Comparison of ENCODE assay signal across 9 mouse cellular contexts in genomic region chr16:25376720-25377373, GRCm38 (mm10).
DNase-seq lines count a peak whose midpoint lies in the region; ATAC-seq and TF ChIP-seq lines count a peak whose summit lies in the region.
"Had no signal": no experiment of that assay in that cellular context is flagged by ENCODE, and none has a peak within 500 bp of the region (broad histone marks: within the 10 kb centered on the region; RNA-seq: fewer than 3 reads in every experiment).

No protein-coding gene starts in this region.

- H3K9ac ChIP-seq in hindbrain, postnatal 0 days (replicated peaks; ENCODE audit: low read length), result no peak overlapping the region
- no peak overlapping the region for H3K9ac ChIP-seq in midbrain, embryonic 12.5 days (replicated peaks)
- H3K9ac ChIP-seq: lung, embryonic 15.5 days had no signal

- H3K4me2 ChIP-seq in hindbrain, postnatal 0 days (ENCODE audit: low read depth, low read length), result no peak overlapping the region
- no peak overlapping the region for H3K4me2 ChIP-seq in midbrain, embryonic 12.5 days (replicated peaks)
- H3K4me2 ChIP-seq: lung, embryonic 15.5 days had no signal

- DNase-seq in R1 (ENCODE audit: low read depth, low spot score), result peak; percentile 72
- peak; percentile 32 for DNase-seq in cerebellum, adult 9-10 months
- peak; percentile 68 to 76 for DNase-seq in frontal cortex, postnatal 14 days (ENCODE audit: low spot score in 2 of 2)
- peak; percentile 90 for DNase-seq in hindbrain, postnatal 0 days (ENCODE audit: low spot score)
- DNase-seq in left cerebral cortex, adult 2 months (ENCODE audit: extremely low spot score in 1 of 2, low spot score in 2 of 2), result peak; percentile 63 to 75

- no peaks in the 10 kb centered on the region for H3K9me3 ChIP-seq in hindbrain, postnatal 0 days (ENCODE audit: low read length)
- no peaks in the 10 kb centered on the region for H3K9me3 ChIP-seq in midbrain, embryonic 12.5 days
- H3K9me3 ChIP-seq: lung, embryonic 15.5 days had no signal

- intact Hi-C loops in left cerebral cortex, adult 2 months (cut with DNase I), result loop anchor here (5.0 to 10.0 kb wide), 7 partner anchors 85 to 825 kb away; partner anchors contain the start of gene Trp63

- H3K4me3 ChIP-seq in hindbrain, postnatal 0 days (ENCODE audit: low read length), result no peak overlapping the region
- no peak overlapping the region for H3K4me3 ChIP-seq in left cerebral cortex, adult 2 months
- no peak overlapping the region for H3K4me3 ChIP-seq in midbrain, embryonic 12.5 days
- H3K4me3 ChIP-seq in small intestine, adult 2 months (ENCODE audit: low read depth, low read length), result no peak overlapping the region
- H3K4me3 ChIP-seq: lung, embryonic 15.5 days had no signal

- no peaks in the 10 kb centered on the region for H3K27me3 ChIP-seq in hindbrain, postnatal 0 days (ENCODE audit: insufficient read depth, low read length)
- H3K27me3 ChIP-seq in midbrain, embryonic 12.5 days, result no peaks in the 10 kb centered on the region
- no peaks in the 10 kb centered on the region for H3K27me3 ChIP-seq in small intestine, adult 2 months (ENCODE audit: control insufficient read depth, insufficient read depth, low read length)
- H3K27me3 ChIP-seq: lung, embryonic 15.5 days had no signal

- peak; percentile 91 for TF ChIP-seq CTCF in hindbrain, postnatal 0 days (IDR thresholded peaks at IDR 0.05; ENCODE audit: low read depth)
- TF ChIP-seq CTCF in left cerebral cortex, adult 2 months (IDR thresholded peaks at IDR 0.05), result peak; percentile 85
- TF ChIP-seq CTCF in small intestine, adult 2 months (IDR thresholded peaks at IDR 0.05; ENCODE audit: extremely low read depth, insufficient read length, insufficient replicate concordance, low read depth, low read length), result peak; percentile 75; the same call in 1 of the 2 replicates

- TF ChIP-seq POLR2A in small intestine, adult 2 months (IDR thresholded peaks at IDR 0.05; ENCODE audit: low read depth, low read length), result no peak

- peak; percentile 86 for ATAC-seq in hindbrain, postnatal 0 days
- peak; percentile 83 for ATAC-seq in midbrain, embryonic 12.5 days (ENCODE audit: low FRiP score, low read depth)
- no peak for ATAC-seq in monocyte, adult 5-6 weeks (replicated peaks; ENCODE audit: insufficient number of reproducible peaks, low FRiP score, low TSS enrichment, poor library complexity, severe bottlenecking)

- no peak overlapping the region for H3K27ac ChIP-seq in hindbrain, postnatal 0 days
- no peak overlapping the region for H3K27ac ChIP-seq in left cerebral cortex, adult 2 months
- no peak overlapping the region for H3K27ac ChIP-seq in midbrain, embryonic 12.5 days (replicated peaks)
- no peak overlapping the region for H3K27ac ChIP-seq in small intestine, adult 2 months (ENCODE audit: insufficient read depth, low read depth, low read length)
- H3K27ac ChIP-seq: lung, embryonic 15.5 days had no signal

- no peaks in the 10 kb centered on the region for H3K36me3 ChIP-seq in hindbrain, postnatal 0 days (ENCODE audit: insufficient read depth, low read length)
- no peaks in the 10 kb centered on the region for H3K36me3 ChIP-seq in midbrain, embryonic 12.5 days
- H3K36me3 ChIP-seq in small intestine, adult 2 months (ENCODE audit: control insufficient read depth, insufficient read depth, low read length), result no peaks in the 10 kb centered on the region
- H3K36me3 ChIP-seq: lung, embryonic 15.5 days had no signal

- 27% methylated on average over 14 of the region's 14 CpGs for WGBS in hindbrain, postnatal 0 days
- WGBS in midbrain, embryonic 12.5 days, result 44% methylated on average over 14 of the region's 14 CpGs
- whole genome bisulfite sequencing in small intestine, adult 2 months, result 28% methylated on average over 14 of the region's 14 CpGs

- H3K4me1 ChIP-seq in hindbrain, postnatal 0 days (ENCODE audit: insufficient read depth, low read length), result no peaks in the 10 kb centered on the region
- no peaks in the 10 kb centered on the region for H3K4me1 ChIP-seq in midbrain, embryonic 12.5 days
- no peaks in the 10 kb centered on the region; the same call in 1 of the 2 replicates for H3K4me1 ChIP-seq in small intestine, adult 2 months (ENCODE audit: control insufficient read depth, insufficient read depth, insufficient read length, low read length)

Comparison
In these comparisons a context has a peak if more than half of its experiments do, and no peak if none do; other contexts are left out.
1. DNase-seq: peak in every context shown above with its lines; median percentile 90 in hindbrain, postnatal 0 days; 72 in R1; 72 in frontal cortex, postnatal 14 days; 69 in left cerebral cortex, adult 2 months; 32 in cerebellum, adult 9-10 months.